Mouse (Mus musculus) testis, adult 2 months (tissue): ENCODE results near the gene Zbp1. TPM values are rescaled to one million over a fixed set of nuclear protein-coding genes. Genes with fewer than 3 reads are reported as not detected.

ENCODE experiments used
- H3K27ac ChIP-seq: fragments of 200-500 bp; 2 replicates; pipeline ENCODE4 v1.5.1; 2012; ENCODE audit warnings: low read depth, low read length; ENCODE audit not compliant: control insufficient read depth, insufficient read depth
- H3K27me3 ChIP-seq: fragments of 200-500 bp; 2 replicates; pipeline ENCODE4 v1.6.1; 2012; ENCODE audit warnings: mild to moderate bottlenecking, low read length, moderate library complexity; ENCODE audit not compliant: control insufficient read depth, insufficient read depth
- H3K36me3 ChIP-seq: fragments of 200-500 bp; 2 replicates; pipeline ENCODE4 v1.6.1; 2012; ENCODE audit warnings: mild to moderate bottlenecking, low read length; ENCODE audit not compliant: control insufficient read depth, insufficient read depth
- H3K4me1 ChIP-seq: fragments of 200-500 bp; 2 replicates; pipeline ENCODE4 v1.6.1; 2012; ENCODE audit warnings: low read length; ENCODE audit not compliant: control insufficient read depth, insufficient read depth
- H3K4me3 ChIP-seq: fragments of 200-500 bp; 2 replicates; pipeline ENCODE4 v1.5.1; 2012; ENCODE audit warnings: low read depth, mild to moderate bottlenecking, low read length, moderate library complexity, mixed read lengths; ENCODE audit not compliant: control insufficient read depth
- CTCF ChIP-seq: fragments of 200-500 bp; IDR thresholded peaks from 2 replicates; pipeline ENCODE4 v1.5.1; 2012; ENCODE audit warnings: low read depth, mild to moderate bottlenecking, inconsistent platforms, low read length, moderate library complexity; ENCODE audit not compliant: control insufficient read depth, insufficient read depth, insufficient replicate concordance
- POLR2A ChIP-seq: fragments of 200-500 bp; IDR thresholded peaks from 2 replicates; pipeline ENCODE4 v1.6.1; 2012; ENCODE audit warnings: low read depth, mild to moderate bottlenecking, inconsistent platforms, low read length, moderate library complexity; ENCODE audit not compliant: control insufficient read depth
- polyA plus RNA-seq: library from polyadenylated mRNA; depleted of rRNA; stranded (reverse); fragments of >200 nt; gene quantifications from 2 replicates; pipeline ENCODE4 v1.2.3, GENCODE M21; 2012

Gene Zbp1
- polyA plus RNA-seq, 1 experiment: 0.30 TPM

DNA sequence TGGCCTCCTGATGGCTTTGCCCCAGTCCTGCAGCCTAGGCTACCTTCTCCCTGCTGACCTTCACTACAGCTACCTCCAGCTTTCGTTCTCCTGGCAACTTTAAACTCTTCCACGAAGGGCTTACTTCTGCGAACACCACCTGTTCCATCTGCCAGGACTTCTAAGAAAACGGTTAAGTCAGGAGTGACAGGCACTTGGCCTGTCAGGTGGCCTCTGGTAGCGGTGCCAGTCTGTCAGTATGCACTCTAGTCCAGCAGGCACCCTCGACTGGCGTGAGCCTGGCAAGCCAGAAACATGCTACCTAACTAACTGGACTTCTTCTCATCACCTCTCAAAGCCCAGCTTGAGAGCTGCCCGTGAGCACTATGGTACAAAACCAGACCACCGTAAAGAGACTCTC is 24.9 kb upstream of the Zbp1 start:
- Histone ChIP-seq H3K4me1 (no peaks in the 10 kb centered on the region; the same call in 1 of the 2 replicates), H3K27me3 (no peaks in the 10 kb centered on the region), H3K27ac (no peak overlapping the region), H3K36me3 (no peaks in the 10 kb centered on the region), H3K4me3 (no peak overlapping the region)
- TF ChIP-seq CTCF: no peak
- no peak for TF ChIP-seq POLR2A

DNA sequence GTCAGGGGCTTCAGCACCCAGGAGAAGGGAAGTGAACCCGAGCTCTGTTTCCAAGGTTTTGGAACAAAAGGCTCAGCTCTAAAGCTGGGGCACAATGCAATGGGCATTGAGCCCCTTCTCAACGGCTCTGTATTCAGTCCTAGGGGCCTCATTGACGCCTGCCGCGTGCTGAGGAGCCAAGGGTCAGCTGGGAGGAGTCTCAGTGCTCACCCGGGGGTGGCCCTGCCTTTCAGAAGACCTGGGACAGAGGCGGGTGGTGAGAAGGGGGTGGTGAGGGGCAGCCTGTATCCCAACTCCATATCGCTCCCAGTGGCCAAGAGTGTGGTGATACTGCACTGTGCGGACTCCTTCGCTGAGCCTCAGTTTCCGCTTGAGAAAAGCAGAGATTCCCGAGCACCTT is 24.2 kb upstream of the Zbp1 start:
- Histone ChIP-seq H3K4me1 (no peaks in the 10 kb centered on the region; the same call in 1 of the 2 replicates), H3K27ac (no peak overlapping the region), H3K36me3 (no peaks in the 10 kb centered on the region), H3K27me3 (no peaks in the 10 kb centered on the region), H3K4me3 (no peak overlapping the region)
- TF ChIP-seq CTCF (no peak), POLR2A (no peak)

DNA sequence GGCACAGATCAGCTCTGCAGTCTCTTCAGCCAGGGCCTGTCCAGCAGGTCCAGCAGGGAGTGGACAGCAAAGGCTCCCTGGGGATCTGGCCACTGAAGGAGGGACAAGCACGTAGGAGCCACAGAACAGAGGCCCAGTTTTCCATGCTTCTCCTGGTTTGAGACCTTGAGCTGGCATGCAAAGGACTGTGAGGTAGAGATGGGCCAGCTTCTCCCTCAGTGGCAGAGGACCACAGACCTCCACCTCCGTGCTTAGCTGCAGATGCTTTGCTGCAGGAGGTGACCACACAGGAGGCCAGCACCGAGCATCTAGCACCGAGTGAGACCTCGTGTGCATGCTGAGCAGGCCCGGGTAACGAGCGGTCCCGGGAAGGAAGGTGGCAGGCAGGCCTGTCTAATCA is 22.0 kb upstream of the Zbp1 start:
- H3K4me3 ChIP-seq: no peak overlapping the region
- no peaks in the 10 kb centered on the region; the same call in 1 of the 2 replicates for H3K4me1 ChIP-seq
- no peak overlapping the region for H3K27ac ChIP-seq

DNA sequence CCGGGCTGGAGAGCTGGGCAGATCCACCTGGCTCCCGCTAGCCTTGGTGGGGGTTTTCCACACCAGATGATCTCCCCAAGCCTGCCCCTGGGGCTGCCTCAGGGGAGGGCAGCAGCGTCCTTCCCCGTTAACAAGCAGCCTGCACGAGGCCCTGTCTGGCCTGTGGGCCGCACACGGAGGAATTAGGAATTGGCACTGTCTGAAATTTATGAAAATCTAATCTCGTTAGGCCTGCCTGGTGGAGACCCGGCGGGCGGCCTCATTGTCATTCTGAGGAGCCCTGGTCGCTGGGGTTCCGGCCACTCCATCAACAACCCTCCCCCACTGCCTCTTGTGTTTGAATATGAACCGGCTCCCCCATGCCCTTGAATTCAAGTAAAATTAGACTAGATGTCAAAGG is 19.8 kb upstream of the Zbp1 start:
- H3K4me3 ChIP-seq: no peak overlapping the region
- peaks cover 2% of the 10 kb centered on the region; the same call in 1 of the 2 replicates for H3K4me1 ChIP-seq
- H3K27me3 ChIP-seq: no peaks in the 10 kb centered on the region
- H3K36me3 ChIP-seq: no peaks in the 10 kb centered on the region
- TF ChIP-seq CTCF: no peak
- no peak for TF ChIP-seq POLR2A
- no peak overlapping the region for H3K27ac ChIP-seq

More for the DNA sequence above, 22.0 kb upstream of the Zbp1 start:
- no peak for TF ChIP-seq CTCF
- TF ChIP-seq POLR2A: no peak
- H3K27me3 ChIP-seq: no peaks in the 10 kb centered on the region
- no peaks in the 10 kb centered on the region for H3K36me3 ChIP-seq

DNA sequence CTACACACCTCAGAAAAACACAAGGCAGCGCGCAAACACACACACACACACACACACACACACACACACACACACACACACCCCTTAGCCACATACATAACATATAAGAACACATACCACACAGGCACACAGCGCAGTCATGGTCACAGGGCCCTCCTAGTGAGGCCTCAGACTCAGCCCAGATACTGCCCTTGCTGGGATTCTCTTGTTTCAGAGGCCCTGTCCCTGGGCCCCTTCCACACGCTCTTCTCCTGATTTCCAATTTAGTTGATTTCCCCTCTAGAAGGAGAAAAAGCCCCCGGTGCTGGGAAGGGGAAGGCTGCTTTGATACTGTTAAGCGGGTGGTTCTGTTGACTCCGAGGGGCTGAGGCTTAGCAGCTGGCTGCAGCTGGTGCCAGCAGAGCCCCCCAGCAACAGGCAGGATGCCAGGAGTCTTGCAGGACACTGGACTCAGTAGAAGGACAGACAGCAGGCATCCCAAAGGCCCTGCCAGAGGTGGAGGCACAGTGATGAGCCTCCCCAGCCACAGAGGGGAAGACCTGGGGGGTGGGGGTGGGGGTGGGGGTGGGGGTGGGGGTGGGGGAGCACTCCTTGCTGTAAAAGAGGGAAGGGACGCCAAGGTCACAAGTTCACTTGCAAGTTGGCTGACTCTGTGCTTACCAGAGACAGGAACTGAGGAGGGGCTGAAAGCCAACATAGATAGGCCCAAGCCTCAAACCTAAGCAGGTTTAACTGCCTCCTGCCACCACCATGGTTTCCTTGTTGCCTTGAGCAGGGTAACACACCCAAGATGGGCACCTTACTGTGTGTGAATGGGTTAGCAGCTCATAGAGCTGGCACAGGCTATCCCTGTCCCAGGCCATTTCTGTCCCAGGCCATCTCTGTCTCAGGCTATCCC is 17.0 kb upstream of the Zbp1 start:
- peaks cover 2% of the 10 kb centered on the region; the same call in 1 of the 2 replicates for H3K4me1 ChIP-seq
- H3K36me3 ChIP-seq: no peaks in the 10 kb centered on the region
- TF ChIP-seq CTCF (no peak), POLR2A (no peak)
- no peak overlapping the region for H3K27ac ChIP-seq
- H3K4me3 ChIP-seq: no peak overlapping the region
- no peaks in the 10 kb centered on the region for H3K27me3 ChIP-seq

DNA sequence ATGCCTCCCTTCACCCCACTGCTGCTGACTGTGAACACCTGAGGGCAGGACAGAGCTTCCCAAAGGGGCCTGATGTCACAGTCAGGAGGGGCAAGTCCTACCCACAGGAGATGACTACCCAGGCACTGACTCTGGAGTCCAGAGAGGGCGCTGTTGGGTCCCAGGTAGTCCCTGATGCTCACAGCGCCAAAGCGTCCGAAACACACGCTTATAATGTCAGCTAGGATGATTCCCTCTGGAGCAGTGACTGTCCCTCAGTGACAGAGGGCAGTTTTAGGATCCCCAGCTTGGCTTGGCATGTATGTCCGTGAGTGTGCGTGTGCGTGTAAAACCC is 14.0 kb upstream of the Zbp1 start:
- no peaks in the 10 kb centered on the region for H3K36me3 ChIP-seq
- H3K27ac ChIP-seq: no peak overlapping the region

DNA sequence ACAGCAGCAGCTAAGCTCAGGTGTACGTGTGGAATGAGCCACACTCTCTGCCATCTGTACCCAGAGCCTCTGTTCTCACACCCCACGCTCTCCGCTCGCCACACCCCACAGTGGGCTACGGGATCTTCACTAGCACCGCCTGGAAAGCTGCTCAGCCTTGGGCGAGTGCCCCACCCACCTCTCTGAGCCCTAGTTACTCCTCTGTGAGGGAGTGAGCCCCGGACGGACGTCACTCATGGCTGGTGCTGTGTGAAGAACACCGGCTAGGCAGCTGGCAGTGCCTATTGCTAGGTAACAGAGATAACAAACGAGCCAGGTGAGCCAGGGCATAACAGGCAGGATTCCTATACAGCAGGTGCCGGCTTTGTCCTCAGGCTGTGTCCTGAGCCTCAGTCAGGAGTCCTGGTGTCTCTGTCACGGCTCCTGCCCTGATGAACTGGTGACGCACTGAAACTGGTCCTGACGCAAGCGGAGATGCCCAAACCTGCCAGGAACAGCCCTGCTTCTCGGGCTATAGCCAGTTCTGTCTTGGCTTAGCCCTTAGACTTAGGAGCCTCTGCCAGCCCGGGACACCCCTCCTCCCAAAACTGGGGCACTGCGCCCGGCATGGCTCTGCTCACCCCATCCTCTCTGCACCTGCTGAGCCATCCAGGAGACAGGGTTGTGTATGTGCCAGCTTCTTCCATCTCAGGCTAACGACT is 13.5 kb upstream of the Zbp1 start:
- Histone ChIP-seq H3K36me3 (no peaks in the 10 kb centered on the region), H3K4me1 (peaks cover 2% of the 10 kb centered on the region; the same call in 1 of the 2 replicates)

More for the DNA sequence above, 14.0 kb upstream of the Zbp1 start:
- TF ChIP-seq CTCF: 0 out of 2 replicates have a peak, but pooled peaks have one; percentile 9
- TF ChIP-seq POLR2A: no peak
- Histone ChIP-seq H3K27me3 (no peaks in the 10 kb centered on the region), H3K4me3 (no peak overlapping the region), H3K4me1 (peaks cover 2% of the 10 kb centered on the region; the same call in 1 of the 2 replicates)

More for the DNA sequence above, 13.5 kb upstream of the Zbp1 start:
- TF ChIP-seq CTCF: no peak
- no peak for TF ChIP-seq POLR2A
- Histone ChIP-seq H3K27me3 (no peaks in the 10 kb centered on the region), H3K4me3 (no peak overlapping the region), H3K27ac (no peak overlapping the region)
